Mouse (Mus musculus): Measurements from ENCODE around the gene Colq.

GRCm38 (mm10) chr14:31521318-31521717 lies 69.8 kb downstream of the Colq start:
- TF ChIP-seq CTCF (IDR thresholded peaks at IDR 0.05; ENCODE audit: low read depth), result no peak
- TF ChIP-seq EP300 (IDR thresholded peaks at IDR 0.05; ENCODE audit: low read depth), result no peak

Data from liver, embryonic 14.5 days (tissue).